Mouse (Mus musculus) liver, embryonic 16.5 days (tissue): ENCODE results near the gene Olfr521. TPM values are rescaled to one million over a fixed set of nuclear protein-coding genes. Genes with fewer than 3 reads are reported as not detected.
"Not testable (repeated sequence)": the region's sequence is repeated elsewhere in the genome, so short reads cannot be mapped to it uniquely, and the experiment has no call there.

Experiments
- ATAC-seq: fragments of 200-750 bp; cut with Nextera tagmentation; 2 replicates; pipeline ENCODE4 v1.8.0; 2017; ENCODE audit warnings: low read depth, mild to moderate bottlenecking, moderate number of reproducible peaks, moderate library complexity
- H3K27ac ChIP-seq: fragments of 300-500 bp; sonication (generic); 2 replicates; pipeline ENCODE4 v1.5.1; 2014; ENCODE audit warnings: mild to moderate bottlenecking, low read length
- H3K27me3 ChIP-seq: fragments of 300-500 bp; sonication (generic); 2 replicates; pipeline ENCODE4 v1.6.1; 2014; ENCODE audit warnings: low read depth, low read length, mixed read lengths; ENCODE audit not compliant: control insufficient read depth, insufficient read depth
- H3K36me3 ChIP-seq: fragments of 300-500 bp; sonication (generic); 2 replicates; pipeline ENCODE4 v1.6.1; 2014; ENCODE audit warnings: mild to moderate bottlenecking; ENCODE audit not compliant: control insufficient read depth, insufficient read depth
- H3K4me1 ChIP-seq: fragments of 300-500 bp; sonication (generic); 2 replicates; pipeline ENCODE4 v1.6.1; 2014; ENCODE audit warnings: low read depth, low read length, mixed read lengths; ENCODE audit not compliant: control insufficient read depth
- H3K4me2 ChIP-seq: fragments of 300-500 bp; sonication (generic); 2 replicates; pipeline ENCODE4 v1.6.1; 2014; ENCODE audit warnings: low read depth, low read length, mixed read lengths
- H3K4me3 ChIP-seq: fragments of 300-500 bp; sonication (generic); 2 replicates; pipeline ENCODE4 v1.5.1; 2014; ENCODE audit warnings: low read depth, mild to moderate bottlenecking, low read length
- H3K9ac ChIP-seq: fragments of 300-500 bp; sonication (generic); 2 replicates; pipeline ENCODE4 v1.6.1; 2014; ENCODE audit warnings: low read depth, low read length
- H3K9me3 ChIP-seq: fragments of 300-500 bp; sonication (generic); replicated peaks from 2 replicates; pipeline ENCODE4 v1.6.1; 2016; ENCODE audit warnings: low read length; ENCODE audit not compliant: control insufficient read depth
- WGBS: fragments of 180-500 bp; shearing (Covaris S2); extraction: QIAGEN DNeasy Blood & Tissue Kit; methylation state at CpG from one replicate; pipeline ENCODE4 v1.1.7; 2014; ENCODE audit not compliant: insufficient replicate concordance; 5-methylcytosine and 5-hydroxymethylcytosine counted together
- polyA plus RNA-seq: library from polyadenylated mRNA; unstranded; fragments of >200 nt; fragmentation: Nextera tagmentation; extraction: Ambion mirVana; gene quantifications from 2 replicates; pipeline ENCODE4 v1.2.1, GENCODE M21; 2015

Olfr521 gene
- polyA plus RNA-seq, 1 experiment from 2014 or later = not detected

GRCm38 (mm10) chr7:99797911-99798647, 34.8 kb downstream of the Olfr521 start:
- ATAC-seq = no peak
- no peak overlapping the region for H3K4me2 ChIP-seq
- H3K27ac ChIP-seq = no peak overlapping the region; the same call in 1 of the 2 replicates
- H3K4me3 ChIP-seq = no peak overlapping the region
- H3K9me3 ChIP-seq = no peaks in the 10 kb centered on the region
- H3K4me1 ChIP-seq = peaks cover 23% of the 10 kb centered on the region
- WGBS = 33% methylated on average over 6 of the region's 6 CpGs
- peaks cover 16% of the 10 kb centered on the region for H3K27me3 ChIP-seq
- no peaks in the 10 kb centered on the region for H3K36me3 ChIP-seq
- no peak overlapping the region for H3K9ac ChIP-seq

- Histone ChIP-seq H3K4me3 (no peak overlapping the region), H3K36me3 (no peaks in the 10 kb centered on the region), H3K9me3 (no peaks in the 10 kb centered on the region), H3K4me1 (peaks cover 29% of the 10 kb centered on the region), H3K4me2 (peak overlapping the region; percentile 43), H3K27ac (peak overlapping the region; percentile 76), H3K9ac (peak overlapping the region; percentile 27), H3K27me3 (peaks cover 16% of the 10 kb centered on the region)
- ATAC-seq = peak; percentile 62
- 35% methylated on average over 7 of the region's 7 CpGs for WGBS
Measured at GRCm38 (mm10) chr7:99799118-99799517, 35.8 kb downstream of the Olfr521 start.

GRCm38 (mm10) chr7:99803535-99803934, 40.2 kb downstream of the Olfr521 start:
- ATAC-seq = peak; percentile 88
- Histone ChIP-seq H3K4me1 (peaks cover 26% of the 10 kb centered on the region), H3K4me2 (peak overlapping the region; percentile 62), H3K9me3 (no peaks in the 10 kb centered on the region), H3K27ac (peak overlapping the region; percentile 91), H3K4me3 (peak overlapping the region; percentile 30), H3K36me3 (no peaks in the 10 kb centered on the region), H3K9ac (peak overlapping the region; percentile 23; the same call in 1 of the 2 replicates), H3K27me3 (no peaks in the 10 kb centered on the region)
- 41% methylated on average over 8 of the region's 8 CpGs for WGBS

- Histone ChIP-seq H3K27ac (peak overlapping the region; percentile 91), H3K4me1 (peaks cover 21% of the 10 kb centered on the region), H3K4me3 (peak overlapping the region; percentile 29), H3K9ac (0 out of 2 replicates have a peak overlapping the region, but pooled peaks have one; percentile 43), H3K4me2 (peak overlapping the region; percentile 52)
- not testable (repeated sequence) for H3K27me3 ChIP-seq, H3K9me3 ChIP-seq, H3K36me3 ChIP-seq
- peak; percentile 84 for ATAC-seq
- 51% methylated on average over 3 of the region's 3 CpGs for WGBS
Measured at GRCm38 (mm10) chr7:99804033-99804432, 40.7 kb downstream of the Olfr521 start.

- peaks cover 14% of the 10 kb centered on the region for H3K4me1 ChIP-seq
- no peak overlapping the region for H3K27ac ChIP-seq
- H3K4me2 ChIP-seq = no peak overlapping the region
- no peak overlapping the region for H3K4me3 ChIP-seq
- no peak for ATAC-seq
- H3K27me3 ChIP-seq = no peaks in the 10 kb centered on the region
- H3K36me3 ChIP-seq = no peaks in the 10 kb centered on the region
- H3K9ac ChIP-seq = no peak overlapping the region
- 43% methylated on average over 1 of the region's 1 CpGs for WGBS
- H3K9me3 ChIP-seq = no peaks in the 10 kb centered on the region
Measured at GRCm38 (mm10) chr7:99805340-99805739, 42.0 kb downstream of the Olfr521 start.

- not testable (repeated sequence) for H3K36me3 ChIP-seq, H3K9ac ChIP-seq, H3K9me3 ChIP-seq, ATAC-seq, H3K27ac ChIP-seq, H3K4me2 ChIP-seq, H3K4me3 ChIP-seq, H3K27me3 ChIP-seq
- H3K4me1 ChIP-seq = peaks cover 21% of the 10 kb centered on the region
- WGBS = 63% methylated on average over 7 of the region's 7 CpGs
Measured at GRCm38 (mm10) chr7:99807043-99807442, 43.7 kb downstream of the Olfr521 start.

- Histone ChIP-seq H3K4me1 (peaks cover 7% of the 10 kb centered on the region), H3K4me2 (no peak overlapping the region), H3K9ac (no peak overlapping the region), H3K27ac (no peak overlapping the region), H3K4me3 (no peak overlapping the region), H3K36me3 (peaks cover 15% of the 10 kb centered on the region), H3K27me3 (no peaks in the 10 kb centered on the region), H3K9me3 (no peaks in the 10 kb centered on the region)
- 60% methylated on average over 2 of the region's 2 CpGs for WGBS
- ATAC-seq = no peak
Measured at GRCm38 (mm10) chr7:99810814-99811213, 47.5 kb downstream of the Olfr521 start.

- Histone ChIP-seq H3K4me2 (no peak overlapping the region), H3K4me1 (peaks cover 7% of the 10 kb centered on the region), H3K9ac (no peak overlapping the region), H3K4me3 (no peak overlapping the region), H3K36me3 (peaks cover 15% of the 10 kb centered on the region), H3K27ac (no peak overlapping the region), H3K27me3 (no peaks in the 10 kb centered on the region), H3K9me3 (no peaks in the 10 kb centered on the region)
- no peak for ATAC-seq
- 82% methylated on average over 4 of the region's 4 CpGs for WGBS
Measured at GRCm38 (mm10) chr7:99811661-99812060, 48.4 kb downstream of the Olfr521 start.

GRCm38 (mm10) chr7:99813394-99813793, 50.1 kb downstream of the Olfr521 start:
- WGBS = 82% methylated on average over 11 of the region's 11 CpGs
- H3K4me1 ChIP-seq = peaks cover 10% of the 10 kb centered on the region
- H3K36me3 ChIP-seq = peaks cover 15% of the 10 kb centered on the region
- H3K27ac ChIP-seq = no peak overlapping the region
- no peak for ATAC-seq
- no peak overlapping the region for H3K4me3 ChIP-seq
- H3K9ac ChIP-seq = no peak overlapping the region
- no peaks in the 10 kb centered on the region for H3K27me3 ChIP-seq
- no peak overlapping the region for H3K4me2 ChIP-seq
- H3K9me3 ChIP-seq = no peaks in the 10 kb centered on the region
